Comparison of ENCODE assay signal across 19 mouse cellular contexts in genomic region chr1:136600647-136601345, GRCm38 (mm10). TPM values are rescaled to one million over a fixed set of nuclear protein-coding genes. Genes with fewer than 3 reads are reported as not detected.
A peak's percentile ranks its signal among the peaks of the same experiment; 100 is the strongest.
DNase-seq lines count a peak whose midpoint lies in the region; ATAC-seq and TF ChIP-seq lines count a peak whose summit lies in the region.
"Had no signal": no experiment of that assay in that cellular context is flagged by ENCODE, and none has a peak within 500 bp of the region (broad histone marks: within the 10 kb centered on the region; RNA-seq: fewer than 3 reads in every experiment).

No protein-coding gene starts in this region.

- H3K9ac ChIP-seq in stomach, embryonic 16.5 days (ENCODE audit: low read length): no peak overlapping the region
- H3K9ac ChIP-seq in stomach, postnatal 0 days (ENCODE audit: low read length): no peak overlapping the region
- H3K9ac ChIP-seq in CH12.LX (ENCODE audit: insufficient read depth, low read depth): peak overlapping the region; percentile 46
- H3K9ac ChIP-seq: embryonic facial prominence, embryonic 13.5 days; forebrain, embryonic 13.5 days; forebrain, postnatal 0 days; heart, embryonic 12.5 days; hindbrain, embryonic 14.5 days had no signal

- H3K27ac ChIP-seq in stomach, embryonic 16.5 days (ENCODE audit: low read length): peak overlapping the region; percentile 19; the same call in 1 of the 2 replicates
- H3K27ac ChIP-seq in stomach, postnatal 0 days (replicated peaks): no peak overlapping the region
- peak overlapping the region; percentile 99 for H3K27ac ChIP-seq in CH12.LX (ENCODE audit: insufficient read depth, low read depth)
- H3K27ac ChIP-seq: embryonic facial prominence, embryonic 13.5 days; forebrain, embryonic 13.5 days; hindbrain, embryonic 10.5 days; hindbrain, embryonic 14.5 days had no signal

- no peaks in the 10 kb centered on the region for H3K79me2 ChIP-seq in CH12.LX (replicated peaks; ENCODE audit: control insufficient read depth, extremely low read depth, insufficient read depth, poor library complexity, severe bottlenecking)

- no peak; the same call in 1 of the 2 replicates for TF ChIP-seq RAD21 in CH12.LX (IDR thresholded peaks at IDR 0.05; ENCODE audit: low read depth, low read length)

- dilution Hi-C loops in CH12.LX (cut with MboI; ENCODE audit: extremely low pct_ligation_motif_present, extremely low pct_unique_long_range_greater_than_20kb, low sequenced_read_pairs): no loop called here

- H3K9me3 ChIP-seq in stomach, embryonic 16.5 days (replicated peaks; ENCODE audit: control insufficient read depth, low read length): no peaks in the 10 kb centered on the region
- H3K9me3 ChIP-seq in stomach, postnatal 0 days (ENCODE audit: control insufficient read depth, low read length): no peaks in the 10 kb centered on the region
- peaks cover 10% of the 10 kb centered on the region for H3K9me3 ChIP-seq in CH12.LX (replicated peaks; ENCODE audit: low read length)
- H3K9me3 ChIP-seq: embryonic facial prominence, embryonic 13.5 days; forebrain, embryonic 13.5 days; heart, embryonic 12.5 days; hindbrain, embryonic 10.5 days had no signal

- TF ChIP-seq CTCF in stomach, postnatal 0 days (IDR thresholded peaks at IDR 0.05; ENCODE audit: low read depth): no peak
- TF ChIP-seq CTCF in CH12.LX (conservative IDR thresholded peaks at IDR 0.05 in 1 of 2, IDR thresholded peaks at IDR 0.05 in 1 of 2; ENCODE audit: low read depth in 2 of 2, low read length in 2 of 2): no peak

- ATAC-seq in stomach, embryonic 16.5 days (ENCODE audit: insufficient read depth, low FRiP score): no peak
- no peak for ATAC-seq in stomach, postnatal 0 days (ENCODE audit: low FRiP score, low TSS enrichment)
- peak; percentile 92 for ATAC-seq in inflammation-experienced regulatory T-cells, adult 6 months
- ATAC-seq: forebrain, embryonic 13.5 days; forebrain, postnatal 0 days had no signal

- TF ChIP-seq POLR2A in CH12.LX (IDR thresholded peaks at IDR 0.05; ENCODE audit: low read depth, low read length): peak; percentile 45; the same call in 1 of the 2 replicates

- no peaks in the 10 kb centered on the region for H3K4me1 ChIP-seq in stomach, embryonic 16.5 days (ENCODE audit: control insufficient read depth, insufficient read depth, low read length)
- no peaks in the 10 kb centered on the region; the same call in 1 of the 2 replicates for H3K4me1 ChIP-seq in stomach, postnatal 0 days (replicated peaks; ENCODE audit: control insufficient read depth, insufficient read depth)
- peaks cover 5 to 33% of the 10 kb centered on the region in 2 experiments; a peak in 3 of 4 replicates for H3K4me1 ChIP-seq in CH12.LX (ENCODE audit: control insufficient read depth in 1 of 2, insufficient read depth in 2 of 2)
- H3K4me1 ChIP-seq: embryonic facial prominence, embryonic 13.5 days; forebrain, embryonic 13.5 days; heart, embryonic 12.5 days; hindbrain, embryonic 10.5 days had no signal

- no peak overlapping the region for H3K4me3 ChIP-seq in stomach, embryonic 16.5 days (replicated peaks; ENCODE audit: low read length)
- H3K4me3 ChIP-seq in stomach, postnatal 0 days (ENCODE audit: low read depth, low read length): no peak overlapping the region
- H3K4me3 ChIP-seq in CH12.LX (replicated peaks in 1 of 3; ENCODE audit: low read depth in 2 of 3, low read length in 2 of 3, poor library complexity in 1 of 3): peak overlapping the region in 2 of 3 experiments; percentile 14 to 22
- H3K4me3 ChIP-seq: embryonic facial prominence, embryonic 13.5 days; forebrain, embryonic 13.5 days; heart, embryonic 12.5 days; hindbrain, embryonic 10.5 days had no signal

- H3K27me3 ChIP-seq in stomach, embryonic 16.5 days (ENCODE audit: control insufficient read depth, insufficient read depth, low read length): no peaks in the 10 kb centered on the region
- no peaks in the 10 kb centered on the region for H3K27me3 ChIP-seq in stomach, postnatal 0 days (ENCODE audit: control insufficient read depth, insufficient read depth, low read length)
- H3K27me3 ChIP-seq in CH12.LX (replicated peaks): no peaks in the 10 kb centered on the region
- H3K27me3 ChIP-seq: embryonic facial prominence, embryonic 13.5 days; forebrain, embryonic 13.5 days; heart, embryonic 12.5 days had no signal

- no peak overlapping the region for H3K4me2 ChIP-seq in stomach, embryonic 16.5 days (ENCODE audit: low read depth, low read length)
- H3K4me2 ChIP-seq in stomach, postnatal 0 days (replicated peaks; ENCODE audit: low read depth): no peak overlapping the region
- peak overlapping the region; percentile 83 for H3K4me2 ChIP-seq in CH12.LX (ENCODE audit: insufficient read depth, low read depth, poor library complexity, severe bottlenecking)
- H3K4me2 ChIP-seq: embryonic facial prominence, embryonic 13.5 days; forebrain, embryonic 13.5 days; heart, embryonic 12.5 days; hindbrain, embryonic 14.5 days had no signal

- in situ Hi-C loops in CH12.LX (cut with MboI; ENCODE audit: low pct_ligation_motif_present, low pct_unique_long_range_greater_than_20kb, low sequenced_read_pairs): no loop called here

- no peak for TF ChIP-seq EP300 in stomach, postnatal 0 days (optimal IDR thresholded peaks at IDR 0.05)
- peak; percentile 96 for TF ChIP-seq EP300 in CH12.LX (IDR thresholded peaks at IDR 0.05; ENCODE audit: low read length)

- no peak for DNase-seq in stomach, postnatal 0 days (ENCODE audit: low spot score)
- peak; percentile 72 for DNase-seq in CD4-positive, CD25-positive, alpha-beta regulatory T cell, adult 2 months (ENCODE audit: low read depth, low spot score)
- peak; percentile 89 for DNase-seq in CH12.LX (ENCODE audit: extremely low read depth)
- DNase-seq in thymus, postnatal 36 days: no peak
- no peak for DNase-seq in thymus, postnatal 4 days
- DNase-seq in adrenal gland, adult 8-10 months: no peak
- DNase-seq: B cell, adult 2 months; cerebellum, adult 11 months; cerebellum, adult 8-10 months; cerebellum, postnatal 25 days; forebrain, postnatal 0 days; gastrocnemius, postnatal 14 days had no signal

- H3K36me3 ChIP-seq in stomach, embryonic 16.5 days (ENCODE audit: control insufficient read depth, insufficient read depth, low read length): no peaks in the 10 kb centered on the region
- no peaks in the 10 kb centered on the region for H3K36me3 ChIP-seq in stomach, postnatal 0 days (ENCODE audit: control insufficient read depth, insufficient read depth, low read length)
- peaks cover 0 to 2% of the 10 kb centered on the region in 2 experiments for H3K36me3 ChIP-seq in CH12.LX (replicated peaks in 1 of 2; ENCODE audit: control insufficient read depth in 1 of 2, insufficient read depth in 1 of 2, low read length in 1 of 2)
- H3K36me3 ChIP-seq: embryonic facial prominence, embryonic 13.5 days; heart, embryonic 12.5 days; hindbrain, embryonic 10.5 days had no signal

- WGBS in stomach, embryonic 16.5 days: 62% methylated on average over 9 of the region's 9 CpGs
- WGBS in stomach, postnatal 0 days: 49% methylated on average over 9 of the region's 9 CpGs

TF ChIP-seq in CH12.LX, 34 proteins besides CTCF, POLR2A, EP300 and RAD21 (continues in another document):
- no peak for TF ChIP-seq KAT2A (IDR thresholded peaks at IDR 0.05; ENCODE audit: insufficient replicate concordance, low read length)
- peak; percentile 74; the same call in 1 of the 2 replicates for TF ChIP-seq RCOR1 (conservative IDR thresholded peaks at IDR 0.05; ENCODE audit: low read depth, low read length)
- TF ChIP-seq MAX (IDR thresholded peaks at IDR 0.05; ENCODE audit: low read length): no peak
- no peak for TF ChIP-seq UBTF (IDR thresholded peaks at IDR 0.05; ENCODE audit: low read depth, low read length)
- peak; percentile 26; the same call in 1 of the 2 replicates for TF ChIP-seq POLR2AphosphoS2 (IDR thresholded peaks at IDR 0.05; ENCODE audit: low read depth, low read length)
- peak; percentile 94 for TF ChIP-seq IRF4 (IDR thresholded peaks at IDR 0.05; ENCODE audit: low read depth, low read length)
- TF ChIP-seq BHLHE40 (IDR thresholded peaks at IDR 0.05; ENCODE audit: low read depth, low read length): peak; percentile 71
- peak; percentile 63; the same call in 1 of the 2 replicates for TF ChIP-seq E2F4 (IDR thresholded peaks at IDR 0.05; ENCODE audit: insufficient replicate concordance, low read depth, low read length)
- TF ChIP-seq MAFK (IDR thresholded peaks at IDR 0.05; ENCODE audit: insufficient replicate concordance, low read length): peak; percentile 81; the same call in 1 of the 2 replicates
- TF ChIP-seq USF2 (conservative IDR thresholded peaks at IDR 0.05; ENCODE audit: low read depth, low read length): no peak
- peak; percentile 91 for TF ChIP-seq ETS1 (conservative IDR thresholded peaks at IDR 0.05; ENCODE audit: low read depth, low read length)
- TF ChIP-seq NRF1 (IDR thresholded peaks at IDR 0.05; ENCODE audit: low read depth, low read length): 0 out of 2 replicates have a peak, but pooled peaks have one; percentile 27
- peak; percentile 95 for TF ChIP-seq ZMIZ1 (IDR thresholded peaks at IDR 0.05; ENCODE audit: low read depth, low read length)
- peak; percentile 92 for TF ChIP-seq MEF2A (IDR thresholded peaks at IDR 0.05; ENCODE audit: borderline replicate concordance, low read depth, low read length)
- TF ChIP-seq MYC (IDR thresholded peaks at IDR 0.05; ENCODE audit: low read depth, low read length): peak; percentile 80
- TF ChIP-seq NELFE (IDR thresholded peaks at IDR 0.05; ENCODE audit: low read depth, low read length): no peak
- TF ChIP-seq ZNF384 (IDR thresholded peaks at IDR 0.05; ENCODE audit: low read depth, low read length): peak; percentile 56
- TF ChIP-seq MAZ (IDR thresholded peaks at IDR 0.05; ENCODE audit: low read depth, low read length): 0 out of 2 replicates have a peak, but pooled peaks have one; percentile 24
- TF ChIP-seq CHD2 (IDR thresholded peaks at IDR 0.05; ENCODE audit: low read length): no peak; the same call in 1 of the 2 replicates
- peak; percentile 98 for TF ChIP-seq JUND (conservative IDR thresholded peaks at IDR 0.05; ENCODE audit: low read depth, low read length)
- TF ChIP-seq TCF12 (IDR thresholded peaks at IDR 0.05; ENCODE audit: low read depth, low read length): peak; percentile 98
- no peak for TF ChIP-seq GABPA (IDR thresholded peaks at IDR 0.05; ENCODE audit: insufficient replicate concordance, low read depth, low read length)
- TF ChIP-seq TBP (conservative IDR thresholded peaks at IDR 0.05; ENCODE audit: low read depth, low read length): peak; percentile 93

RNA-seq across cellular contexts. Expression of gene Zfp281, which starts 23.9 kb away (rescaled TPM):
- polyA plus RNA-seq in stomach, embryonic 16.5 days (2015; fragmentation: Nextera tagmentation; extraction: Ambion mirVana): 11.9 and 13.6 TPM in 2 replicates
- polyA plus RNA-seq in stomach, postnatal 0 days (2015; fragmentation: Nextera tagmentation; extraction: Ambion mirVana): 7.4 and 7.5 TPM in 2 replicates
- 20.7 and 23.0 TPM in 2 replicates for total RNA-seq in CH12.LX (2012; rRNA removed)
- 39.5 and 40.4 TPM in 2 replicates for total RNA-seq in CH12.LX (2014; rRNA removed)
- 15.4 and 17.2 TPM in 2 replicates for polyA plus RNA-seq in CH12.LX (2012; ENCODE audit: insufficient read length, low read depth)
- 10 to 100 TPM; 12.1 to 24.1 (median 23.5) TPM for polyA plus RNA-seq in inflammation-experienced regulatory T-cells, adult 6 months (2017; shearing (Covaris generic))
- 10 to 100 TPM; 17.9 to 22.4 (median 19.6) TPM for total RNA-seq in adrenal gland, adult 8-10 months (2022)

Comparison
In these comparisons a context has a peak if more than half of its experiments do, and no peak if none do; other contexts are left out.
1. H3K4me3 ChIP-seq: peak in CH12.LX (2 of 3); none in stomach, embryonic 16.5 days (single experiment) and stomach, postnatal 0 days (single experiment).
2. DNase-seq: peak in CD4-positive, CD25-positive, alpha-beta regulatory T cell, adult 2 months (single experiment) and CH12.LX (single experiment); none in stomach, postnatal 0 days (single experiment), thymus, postnatal 36 days (0 of 2), thymus, postnatal 4 days (single experiment) and adrenal gland, adult 8-10 months (single experiment).